Mouse (Mus musculus) stomach, embryonic 15.5 days (tissue): ENCODE data around the gene Cyp2a12. TPM values are rescaled to one million over a fixed set of nuclear protein-coding genes. Genes with fewer than 3 reads are reported as not detected.

ENCODE experiments used
- polyA plus RNA-seq: library from polyadenylated mRNA; unstranded; fragments of >200 nt; fragmentation: Nextera tagmentation; extraction: Ambion mirVana; gene quantifications from 2 replicates; pipeline ENCODE4 v1.2.1, GENCODE M21; 2015

The Cyp2a12 gene
- polyA plus RNA-seq, 1 experiment from 2014 or later: 0.18 TPM

Other genes starting within 250 kb of the Cyp2a12 start
- not detected in 2 replicates for gene Cyp2g1, start 220.2 kb upstream of the Cyp2a12 start, polyA plus RNA-seq
- 0.23 and 1.1 TPM in 2 replicates for gene Cyp2a5, start 193.8 kb upstream of the Cyp2a12 start, polyA plus RNA-seq
- not detected in 2 replicates for gene Cyp2a22, start 89.7 kb upstream of the Cyp2a12 start, polyA plus RNA-seq
- gene Cyp2f2, start 90.8 kb downstream of the Cyp2a12 start, polyA plus RNA-seq: 57.7 and 91.6 TPM in 2 replicates
- gene Cyp2t4, start 124.6 kb downstream of the Cyp2a12 start, polyA plus RNA-seq: not detected in 2 replicates
- gene Egln2, start 137.7 kb downstream of the Cyp2a12 start, polyA plus RNA-seq: 68.9 and 73.7 TPM in 2 replicates
- 63.5 and 65.3 TPM in 2 replicates for gene Rab4b, start 149.8 kb downstream of the Cyp2a12 start, polyA plus RNA-seq
- gene Gm21983, start 152.0 kb downstream of the Cyp2a12 start, polyA plus RNA-seq: 0.59 TPM in 1 of 2 replicates, not detected in the other
- gene Mia, start 152.1 kb downstream of the Cyp2a12 start, polyA plus RNA-seq: 12.3 and 21.2 TPM in 2 replicates
- gene BC024978, start 166.7 kb downstream of the Cyp2a12 start, polyA plus RNA-seq: 3.1 and 3.9 TPM in 2 replicates
- 219 and 224 TPM in 2 replicates for gene Snrpa, start 167.2 kb downstream of the Cyp2a12 start, polyA plus RNA-seq
- gene Itpkc, start 199.6 kb downstream of the Cyp2a12 start, polyA plus RNA-seq: 8.8 and 9.4 TPM in 2 replicates
- gene Coq8b, start 203.9 kb downstream of the Cyp2a12 start, polyA plus RNA-seq: 21.2 and 26.2 TPM in 2 replicates
- 22.7 and 23.4 TPM in 2 replicates for gene Numbl, start 229.4 kb downstream of the Cyp2a12 start, polyA plus RNA-seq